Mouse (Mus musculus) thymus, postnatal 10 days (tissue): ENCODE results near the gene Lrrc73.

ENCODE experiments used
- DNase-seq, 2 experiments: peaks; one replicate each; pipeline ENCODE4 v3.0.0; 2021; ENCODE audit warnings: low spot score in 2 of 2

Lrrc73 gene

GRCm38 (mm10) chr17:46259675-46260074, 6.3 kb downstream of the Lrrc73 start:
- no peak for DNase-seq

DNA sequence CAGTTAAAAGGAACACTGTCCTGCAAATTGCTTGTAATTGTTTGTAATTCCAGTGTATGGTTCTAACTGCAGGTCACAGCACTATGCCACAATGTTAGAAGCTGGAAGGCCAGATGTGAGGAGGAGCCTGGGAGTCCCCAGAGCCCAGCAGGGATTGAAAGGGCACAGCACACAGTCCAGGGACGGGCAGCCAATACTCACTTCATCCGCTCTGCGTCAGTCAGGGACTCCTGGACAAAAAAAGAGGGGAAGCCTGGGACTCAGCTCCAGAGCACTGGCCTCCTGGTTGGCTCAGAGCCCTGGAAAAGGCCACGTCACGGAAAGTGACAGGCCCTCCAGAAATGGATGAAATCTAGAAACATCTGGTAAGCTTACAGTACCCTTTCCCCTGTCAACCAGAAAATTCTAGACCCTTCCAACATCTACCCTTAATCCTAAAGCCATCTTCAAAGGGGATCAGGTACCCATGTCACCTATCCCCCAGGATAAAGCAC, 8.9 kb downstream of the Lrrc73 start:
- no peak for DNase-seq

- DNase-seq, result no peak
Measured at GRCm38 (mm10) chr17:46265502-46265901, 12.2 kb downstream of the Lrrc73 start.

- DNase-seq, result peak; percentile 36 to 78
Measured at GRCm38 (mm10) chr17:46265918-46266618, 12.7 kb downstream of the Lrrc73 start.

DNA sequence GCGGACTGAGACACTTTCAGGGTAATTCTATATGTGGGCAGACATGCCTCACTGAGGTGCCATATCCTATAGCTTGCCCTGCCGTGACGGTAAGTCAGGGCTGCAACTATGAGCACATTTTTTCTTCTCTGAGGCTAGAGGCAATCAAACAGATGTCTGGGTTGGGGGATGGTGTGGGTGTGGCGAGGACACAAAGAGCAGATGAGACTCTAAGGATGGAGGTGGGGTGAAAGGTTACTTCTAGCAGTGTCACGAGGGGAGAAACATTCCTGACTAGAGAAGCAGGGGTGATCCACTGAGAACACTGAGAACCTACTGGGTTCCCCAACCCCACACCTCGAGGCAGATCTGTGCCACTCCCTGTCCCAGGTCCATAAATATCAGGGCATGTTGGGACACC, 13.7 kb downstream of the Lrrc73 start:
- no peak for DNase-seq

GRCm38 (mm10) chr17:46267511-46267910, 14.2 kb downstream of the Lrrc73 start:
- no peak for DNase-seq

DNA sequence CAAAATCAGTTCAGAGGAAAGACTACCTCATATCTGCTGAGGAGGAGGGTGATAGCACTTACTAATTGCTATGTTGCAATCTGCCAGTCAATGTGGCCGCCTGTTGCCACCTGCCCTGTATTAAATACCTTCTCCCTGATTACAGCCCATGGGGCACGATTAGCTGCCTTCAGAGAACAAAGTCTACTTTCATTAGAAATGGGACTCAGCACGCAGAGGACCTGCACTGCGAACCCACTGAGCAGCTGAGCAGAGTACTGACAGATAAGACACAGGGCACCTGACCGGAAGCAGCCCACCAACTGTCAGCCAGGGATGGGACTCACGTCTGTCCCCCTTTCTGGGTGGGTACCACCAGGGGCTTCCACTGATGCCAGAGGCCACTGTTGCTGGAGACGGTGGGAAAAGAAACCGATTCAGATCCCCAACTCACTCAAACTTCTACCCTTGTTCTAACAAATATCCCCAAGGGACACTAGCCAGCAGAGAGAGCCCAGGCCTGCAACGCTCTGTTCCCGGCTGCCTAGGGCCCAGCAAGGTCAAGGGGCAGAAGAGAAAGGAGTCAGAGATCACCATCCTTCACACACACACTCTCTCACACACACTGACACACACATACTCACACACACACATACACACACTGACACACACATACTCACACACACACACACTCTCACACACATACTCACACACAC, 14.8 kb downstream of the Lrrc73 start:
- no peak for DNase-seq

GRCm38 (mm10) chr17:46269771-46270534, 16.6 kb downstream of the Lrrc73 start:
- DNase-seq, result no peak

DNA sequence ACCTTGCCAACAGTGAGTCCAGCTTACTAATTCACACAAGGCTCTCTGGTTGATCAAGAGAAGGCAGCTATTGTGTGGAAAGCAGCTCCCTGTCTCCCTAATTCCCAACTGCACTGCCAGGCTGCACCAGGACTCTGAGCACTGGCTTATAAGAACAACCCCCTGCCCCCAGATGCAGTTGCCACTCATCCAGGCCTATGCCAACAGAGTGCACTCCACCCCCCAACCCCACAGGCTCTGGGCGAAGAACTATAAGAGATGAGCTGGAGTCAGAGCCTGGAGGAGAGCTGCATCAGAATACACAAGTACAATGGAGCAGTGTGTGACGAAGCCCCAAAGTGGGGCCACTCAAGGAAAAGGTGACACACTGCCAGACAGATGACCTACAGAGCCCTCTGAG, 18.7 kb downstream of the Lrrc73 start:
- DNase-seq, result no peak

DNA sequence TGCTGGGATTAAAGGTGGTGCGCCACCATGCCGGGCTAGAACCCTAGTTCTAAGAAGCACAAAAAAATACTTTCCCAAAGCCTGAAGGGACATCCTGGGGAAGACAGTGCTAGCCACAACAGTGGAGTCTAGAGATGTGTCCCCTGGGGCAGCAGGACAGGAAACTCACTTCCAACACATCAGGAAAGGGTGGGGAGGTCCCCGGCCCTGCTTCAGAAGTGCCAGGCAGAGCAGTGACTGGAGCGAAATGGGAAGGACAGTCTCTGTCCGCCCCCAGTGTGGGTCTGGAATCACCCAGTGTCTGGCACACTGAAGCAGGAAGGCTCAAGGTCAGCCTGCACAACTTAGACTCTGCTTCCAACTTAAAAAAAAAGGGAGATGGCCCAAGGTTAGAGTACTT, 19.3 kb downstream of the Lrrc73 start:
- DNase-seq, result no peak

GRCm38 (mm10) chr17:46273803-46274236, 20.5 kb downstream of the Lrrc73 start:
- no peak for DNase-seq

- DNase-seq, result no peak
Measured at GRCm38 (mm10) chr17:46274465-46274864, 21.1 kb downstream of the Lrrc73 start.

GRCm38 (mm10) chr17:46275034-46275433, 21.7 kb downstream of the Lrrc73 start:
- DNase-seq, result no peak

GRCm38 (mm10) chr17:46275506-46275905, 22.2 kb downstream of the Lrrc73 start:
- no peak for DNase-seq

DNA sequence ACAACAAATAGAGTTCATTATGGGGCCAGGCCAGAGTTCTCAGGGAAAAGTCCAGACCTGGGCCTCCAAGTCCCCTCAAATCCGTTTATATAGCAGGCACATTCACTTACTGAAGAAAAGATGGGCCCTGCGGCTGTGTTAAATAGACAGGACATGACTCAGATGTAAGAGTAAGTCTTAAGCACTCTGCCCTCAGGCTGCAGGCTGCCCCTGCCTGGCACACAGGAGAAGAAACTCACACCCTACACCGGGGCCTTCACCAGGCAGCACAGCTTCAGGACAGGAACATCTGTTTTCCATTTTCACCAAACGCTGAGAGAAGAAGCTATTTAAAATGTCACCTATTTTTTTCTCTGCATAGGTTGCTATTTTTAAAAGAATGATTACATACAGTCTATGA, 24.3 kb downstream of the Lrrc73 start:
- DNase-seq, result no peak

DNA sequence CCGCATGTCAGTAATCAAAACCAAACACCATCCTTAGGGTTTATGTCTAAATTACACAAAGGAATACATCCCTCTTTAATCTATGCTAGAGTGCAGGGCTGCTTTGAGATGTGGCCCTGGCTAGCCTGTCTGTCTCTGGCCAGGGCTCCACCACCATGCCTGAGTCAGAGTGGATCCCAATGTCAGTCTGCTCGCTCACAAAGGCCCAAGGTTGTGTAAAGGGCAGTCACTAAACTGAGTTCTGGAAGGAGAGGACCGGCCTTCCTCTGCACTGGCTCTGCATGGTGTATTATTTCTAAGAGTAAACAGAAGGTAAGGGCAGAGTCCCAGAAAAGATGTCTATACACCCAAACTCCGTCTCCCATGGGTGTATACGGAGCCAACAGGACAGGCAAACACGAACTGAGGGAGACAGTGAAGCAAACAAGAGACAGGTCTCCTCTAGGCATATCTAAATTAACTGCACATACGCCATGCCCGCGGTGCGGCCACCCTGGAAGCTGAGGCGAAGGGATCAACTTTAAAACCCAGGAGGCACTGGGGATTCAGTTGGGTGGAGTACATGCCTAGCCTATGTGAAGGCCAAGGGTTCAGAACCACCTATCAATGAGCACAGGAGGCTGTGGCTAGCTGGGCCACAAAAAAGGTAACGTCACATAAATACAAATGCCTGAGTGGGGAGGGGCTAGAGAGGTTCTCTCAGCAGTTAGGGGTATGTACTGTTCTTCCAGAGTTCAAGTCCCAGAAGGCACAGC, 24.9 kb downstream of the Lrrc73 start:
- DNase-seq, result no peak

DNA sequence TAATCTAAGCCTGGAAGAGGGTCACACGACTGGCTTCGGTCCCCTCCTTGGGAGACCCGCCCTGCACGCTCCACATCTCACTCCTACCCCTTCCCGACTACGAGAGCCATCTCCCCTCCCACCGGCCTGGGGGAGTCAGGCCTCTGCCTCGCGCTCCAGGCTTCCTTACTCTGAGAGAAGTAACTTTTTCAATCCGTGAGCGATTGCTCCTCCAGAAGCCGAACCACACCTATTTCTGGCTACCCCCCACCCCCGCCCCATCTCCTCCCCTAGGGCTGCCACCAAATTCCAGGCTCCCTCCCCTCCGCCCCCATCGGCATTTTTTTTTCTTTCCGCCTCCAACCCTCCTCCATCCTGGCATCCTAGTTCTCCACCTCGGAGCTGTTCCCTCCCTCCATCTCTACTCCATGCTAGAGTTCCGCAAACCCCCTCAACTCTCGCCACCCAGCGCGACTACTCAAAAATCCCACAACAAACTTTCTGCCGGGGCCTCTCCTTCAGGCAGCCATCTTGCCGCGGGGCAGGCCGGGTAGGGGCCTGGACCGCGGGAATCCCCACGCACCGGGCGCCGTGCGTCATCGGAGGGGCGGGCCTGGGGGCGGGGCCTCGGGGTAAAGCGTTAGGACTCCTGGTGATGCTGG, 29.3 kb downstream of the Lrrc73 start, which contains the start of gene Tjap1:
TSS of gene Tjap1 (minus strand) at position 544 of the 641 bp plus-strand sequence.
- peak; percentile 69 to 78 for DNase-seq

GRCm38 (mm10) chr17:46283140-46283539, 29.8 kb downstream of the Lrrc73 start:
- no peak for DNase-seq

GRCm38 (mm10) chr17:46283911-46284310, 30.6 kb downstream of the Lrrc73 start:
- DNase-seq, result peak in 1 of 2 experiments; percentile 22

- DNase-seq, result no peak
Measured at GRCm38 (mm10) chr17:46284653-46285052, 31.3 kb downstream of the Lrrc73 start.

DNA sequence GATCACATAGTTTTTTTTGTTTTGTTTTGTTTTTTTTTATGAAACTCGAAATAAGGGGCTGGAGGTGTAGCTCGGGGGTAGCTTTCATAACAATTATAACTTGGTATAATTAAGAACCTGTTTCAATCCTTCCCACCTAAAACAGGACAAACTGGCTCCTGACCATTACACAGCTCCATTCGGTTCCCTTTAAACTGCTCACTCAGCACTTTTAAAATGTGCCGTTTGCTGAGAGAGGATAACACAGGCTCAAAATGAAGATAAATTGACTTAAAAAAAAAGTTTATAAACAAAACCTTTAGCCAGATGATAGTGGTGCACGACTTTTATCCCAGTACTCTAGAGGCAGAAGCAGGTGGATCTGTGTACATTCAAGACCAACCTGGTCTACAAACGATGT, 32.1 kb downstream of the Lrrc73 start:
- DNase-seq, result no peak
